Mouse (Mus musculus): ENCODE data around the gene Gm7544. TPM values are rescaled to one million over a fixed set of nuclear protein-coding genes. Genes with fewer than 3 reads are reported as not detected.
"Not testable (repeated sequence)": the region's sequence is repeated elsewhere in the genome, so short reads cannot be mapped to it uniquely, and the experiment has no call there.

The Gm7544 gene
- polyA plus RNA-seq, 1 experiment from 2014 or later: not detected

DNA sequence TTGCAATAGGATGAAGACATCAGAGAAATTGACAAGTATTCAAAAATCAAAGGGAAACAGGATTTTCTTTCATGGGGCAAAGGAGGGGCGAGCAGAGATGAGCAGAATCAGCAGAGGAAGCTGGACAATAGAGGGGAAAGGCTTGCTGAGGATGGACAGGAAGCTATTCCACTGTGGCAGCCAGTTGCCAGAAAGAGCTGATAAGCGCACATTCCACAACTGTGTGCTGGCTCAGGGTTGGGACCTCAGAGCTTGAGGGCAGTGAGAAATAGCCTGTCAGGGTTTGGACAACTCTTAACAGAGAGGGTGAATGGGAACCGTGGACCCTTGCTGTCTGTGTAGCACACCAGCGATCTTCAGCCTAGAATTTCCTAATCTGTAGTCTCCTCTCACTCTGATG, 16.2 kb upstream of the Gm7544 start:
- no peak overlapping the region for H3K4me2 ChIP-seq (replicated peaks)
- H3K4me3 ChIP-seq (replicated peaks): no peak overlapping the region
- H3K4me1 ChIP-seq (replicated peaks): no peaks in the 10 kb centered on the region
- no peak overlapping the region for H3K9ac ChIP-seq
- WGBS: 44% methylated on average over 4 of the region's 4 CpGs
- ATAC-seq: no peak
- H3K27ac ChIP-seq: no peak overlapping the region
- H3K36me3 ChIP-seq: no peaks in the 10 kb centered on the region
- no peaks in the 10 kb centered on the region for H3K9me3 ChIP-seq
- H3K27me3 ChIP-seq (replicated peaks): no peaks in the 10 kb centered on the region

GRCm38 (mm10) chr1:82966413-82966812, 10.6 kb upstream of the Gm7544 start:
- WGBS: 67% methylated on average over 3 of the region's 3 CpGs
- H3K27ac ChIP-seq: no peak overlapping the region
- H3K27me3 ChIP-seq (replicated peaks): no peaks in the 10 kb centered on the region
- H3K36me3 ChIP-seq: no peaks in the 10 kb centered on the region
- no peak overlapping the region for H3K4me3 ChIP-seq (replicated peaks)
- no peak overlapping the region for H3K9ac ChIP-seq
- no peaks in the 10 kb centered on the region for H3K4me1 ChIP-seq (replicated peaks)
- H3K4me2 ChIP-seq (replicated peaks): no peak overlapping the region
- H3K9me3 ChIP-seq: no peaks in the 10 kb centered on the region
- no peak for ATAC-seq

- H3K36me3 ChIP-seq: no peaks in the 10 kb centered on the region
- H3K9ac ChIP-seq: no peak within 1 kb of the TSS
- no peak for ATAC-seq
- no peak within 1 kb of the TSS for H3K4me3 ChIP-seq (replicated peaks)
- H3K9me3 ChIP-seq: no peaks in the 10 kb centered on the region
- WGBS: 87% methylated on average over 11 of the region's 11 CpGs
- no peaks in the 10 kb centered on the region for H3K27me3 ChIP-seq (replicated peaks)
- H3K4me2 ChIP-seq (replicated peaks): no peak within 1 kb of the TSS
- no peak within 1 kb of the TSS for H3K27ac ChIP-seq
- no peaks in the 10 kb centered on the region for H3K4me1 ChIP-seq (replicated peaks)
Measured at GRCm38 (mm10) chr1:82959870-82960385, 4.1 kb upstream of the Gm7544 start, which contains the start of gene Gm47955. TSS of gene Gm47955 (plus strand) at chr1:82960286.

- WGBS: 79% methylated on average over 2 of the region's 2 CpGs
- Histone ChIP-seq H3K9ac (no peak overlapping the region), H3K4me3 (replicated peaks) (no peak overlapping the region), H3K27me3 (replicated peaks) (no peaks in the 10 kb centered on the region), H3K36me3 (no peaks in the 10 kb centered on the region), H3K27ac (no peak overlapping the region), H3K4me2 (replicated peaks) (no peak overlapping the region), H3K4me1 (replicated peaks) (no peaks in the 10 kb centered on the region), H3K9me3 (no peaks in the 10 kb centered on the region)
- no peak for ATAC-seq
Measured at GRCm38 (mm10) chr1:82948601-82949000, 7.2 kb downstream of the Gm7544 start.

DNA sequence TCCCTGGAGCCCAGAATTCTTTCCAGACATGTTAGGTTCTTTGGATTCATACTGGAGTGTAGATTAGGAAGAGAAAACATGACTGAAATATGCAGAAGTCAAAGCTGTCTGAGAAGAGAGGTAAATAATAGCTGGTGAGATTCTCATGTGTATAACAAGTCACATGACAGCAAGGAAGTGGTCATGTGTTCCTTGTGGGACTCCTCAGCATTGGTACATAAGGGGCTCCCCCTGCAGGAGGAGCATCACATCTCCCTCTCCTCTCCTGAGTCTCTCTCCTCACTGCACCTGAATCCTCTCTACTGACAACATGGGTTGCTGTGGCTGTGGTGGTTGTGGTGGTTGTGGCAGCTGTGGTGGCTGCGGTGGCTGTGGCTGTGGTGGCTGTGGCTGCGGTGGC, 9.8 kb downstream of the Gm7544 start:
- H3K4me1 ChIP-seq (replicated peaks); H3K9ac ChIP-seq; H3K27ac ChIP-seq; H3K9me3 ChIP-seq; H3K4me3 ChIP-seq (replicated peaks); H3K36me3 ChIP-seq; H3K27me3 ChIP-seq (replicated peaks); H3K4me2 ChIP-seq (replicated peaks); ATAC-seq: not testable (repeated sequence)
- WGBS: 100% methylated on average over 2 of the region's 2 CpGs

DNA sequence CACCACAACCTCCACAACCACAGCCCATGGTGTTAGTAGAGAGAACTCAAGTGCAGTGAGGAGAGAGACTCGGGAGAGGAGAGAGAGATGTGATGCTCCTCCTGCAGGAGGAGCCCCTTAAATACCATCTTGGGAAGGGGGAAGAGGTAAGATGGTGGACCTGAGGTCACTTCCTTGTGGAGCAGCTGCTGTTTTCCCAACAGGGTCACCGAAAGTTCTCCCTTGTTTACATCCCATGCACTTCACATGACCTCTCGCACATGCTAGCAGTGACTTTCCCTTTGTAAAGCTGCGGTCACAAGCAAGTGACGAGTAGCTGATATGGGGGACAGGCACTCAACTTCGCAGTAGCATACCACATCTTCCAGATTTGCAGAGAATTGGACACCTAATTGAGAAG, 12.5 kb downstream of the Gm7544 start, which contains the start of gene A030003K21Rik:
TSS of gene A030003K21Rik (minus strand) at position 94 of the 400 bp plus-strand sequence.
- ATAC-seq; H3K36me3 ChIP-seq; H3K4me3 ChIP-seq (replicated peaks); H3K9ac ChIP-seq; H3K9me3 ChIP-seq; H3K27me3 ChIP-seq (replicated peaks); H3K27ac ChIP-seq; H3K4me1 ChIP-seq (replicated peaks); H3K4me2 ChIP-seq (replicated peaks): not testable (repeated sequence)
- no CpG with 5 or more reads among the region's 6 CpGs for WGBS

- not testable (repeated sequence) for H3K9ac ChIP-seq; H3K4me3 ChIP-seq (replicated peaks); H3K9me3 ChIP-seq; H3K4me2 ChIP-seq (replicated peaks); H3K4me1 ChIP-seq (replicated peaks); H3K27me3 ChIP-seq (replicated peaks); H3K36me3 ChIP-seq; ATAC-seq; H3K27ac ChIP-seq
- WGBS: 88% methylated on average over 2 of the region's 2 CpGs
Measured at GRCm38 (mm10) chr1:82942505-82942904, 13.3 kb downstream of the Gm7544 start.

DNA sequence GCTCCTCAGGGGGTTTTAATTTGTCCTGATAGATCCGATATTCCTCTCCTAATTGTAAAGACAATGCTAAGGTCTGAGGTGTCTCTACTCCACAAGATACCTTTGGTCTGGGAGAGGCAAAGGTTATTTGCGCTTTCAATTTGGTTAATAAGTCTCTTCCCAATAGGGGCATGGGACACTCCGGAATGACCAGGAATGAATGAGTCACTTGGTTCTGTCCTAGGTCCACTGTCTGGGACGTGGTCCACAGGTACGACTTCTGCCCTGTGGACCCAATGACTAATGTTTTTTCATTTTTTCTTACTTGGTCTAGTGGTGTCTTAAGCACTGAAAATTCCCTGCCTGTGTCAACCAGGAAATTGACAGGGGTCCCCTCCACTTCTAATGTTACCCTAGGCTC, 17.1 kb downstream of the Gm7544 start:
- Histone ChIP-seq H3K9ac (no peak overlapping the region), H3K9me3 (no peaks in the 10 kb centered on the region), H3K4me2 (replicated peaks) (no peak overlapping the region), H3K27me3 (replicated peaks) (no peaks in the 10 kb centered on the region), H3K27ac (no peak overlapping the region), H3K4me1 (replicated peaks) (no peaks in the 10 kb centered on the region), H3K4me3 (replicated peaks) (no peak overlapping the region), H3K36me3 (no peaks in the 10 kb centered on the region)
- no peak for ATAC-seq
- WGBS: 90% methylated on average over 5 of the region's 5 CpGs

- not testable (repeated sequence) for H3K36me3 ChIP-seq; H3K4me2 ChIP-seq (replicated peaks); H3K4me1 ChIP-seq (replicated peaks); H3K27me3 ChIP-seq (replicated peaks); H3K27ac ChIP-seq; H3K9me3 ChIP-seq; H3K9ac ChIP-seq; ATAC-seq; H3K4me3 ChIP-seq (replicated peaks)
- WGBS: no CpG with 5 or more reads among the region's 6 CpGs
Measured at GRCm38 (mm10) chr1:82931326-82931725, 24.5 kb downstream of the Gm7544 start, which contains the start of gene Gm6217. TSS of gene Gm6217 (minus strand) at chr1:82931399.

DNA sequence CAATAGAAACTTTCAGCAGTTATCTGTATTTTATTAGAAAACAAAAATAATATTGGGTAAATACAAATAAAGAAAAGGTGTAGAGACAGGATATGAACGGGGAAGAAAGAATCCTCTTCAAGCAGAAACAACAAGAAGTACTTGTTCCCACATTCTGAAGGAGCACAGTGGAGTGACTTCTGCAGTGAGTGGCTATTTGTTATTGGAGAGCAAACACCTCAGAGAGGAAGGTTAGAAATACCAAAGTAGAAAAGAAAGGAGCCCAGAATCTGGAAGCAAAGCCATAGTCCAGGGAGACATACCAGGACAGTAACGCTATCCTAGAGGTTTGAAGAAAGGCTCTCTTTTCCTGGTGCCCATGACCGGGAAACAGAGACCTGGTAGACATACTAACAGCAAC, 25.3 kb downstream of the Gm7544 start:
- ATAC-seq: not testable (repeated sequence)

DNA sequence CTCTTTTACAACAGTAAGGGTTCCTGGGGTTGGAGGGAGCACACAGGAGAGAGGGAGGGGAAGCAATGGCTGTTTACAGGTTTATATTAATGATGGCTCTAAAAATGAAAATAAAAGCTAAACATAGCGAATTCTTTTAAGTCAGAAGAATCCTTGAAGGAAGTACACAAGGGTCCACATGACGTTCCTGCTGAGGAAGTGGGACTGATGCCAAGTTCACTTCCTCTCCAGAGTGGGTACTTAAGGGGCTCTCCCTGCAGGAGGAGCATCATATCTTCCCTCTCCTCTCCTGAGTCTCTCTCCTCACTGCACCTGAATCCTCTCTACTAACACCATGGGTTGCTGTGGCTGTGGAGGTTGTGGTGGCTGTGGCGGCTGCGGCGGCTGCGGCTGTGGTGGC, 31.2 kb downstream of the Gm7544 start, which contains the start of gene A030014E15Rik:
TSS of gene A030014E15Rik (plus strand) at position 268 of the 400 bp plus-strand sequence.
- H3K27me3 ChIP-seq (replicated peaks): no peaks in the 10 kb centered on the region
- 80% methylated on average over 6 of the region's 6 CpGs for WGBS
- no peaks in the 10 kb centered on the region for H3K36me3 ChIP-seq
- no peak within 1 kb of the TSS for H3K9ac ChIP-seq
- H3K4me2 ChIP-seq (replicated peaks): no peak within 1 kb of the TSS
- no peak within 1 kb of the TSS for H3K27ac ChIP-seq
- ATAC-seq: no peak
- no peaks in the 10 kb centered on the region for H3K9me3 ChIP-seq
- no peaks in the 10 kb centered on the region for H3K4me1 ChIP-seq (replicated peaks)
- H3K4me3 ChIP-seq (replicated peaks): no peak within 1 kb of the TSS

More for the DNA sequence above, 25.3 kb downstream of the Gm7544 start:
- not testable (repeated sequence) for H3K4me2 ChIP-seq (replicated peaks); H3K27me3 ChIP-seq (replicated peaks); H3K27ac ChIP-seq; H3K4me1 ChIP-seq (replicated peaks); H3K9ac ChIP-seq; H3K36me3 ChIP-seq; H3K9me3 ChIP-seq; H3K4me3 ChIP-seq (replicated peaks)
- 91% methylated on average over 2 of the region's 3 CpGs for WGBS

GRCm38 (mm10) chr1:82913434-82913833, 42.4 kb downstream of the Gm7544 start:
- not testable (repeated sequence) for H3K36me3 ChIP-seq; ATAC-seq; H3K9me3 ChIP-seq; H3K27ac ChIP-seq; H3K4me3 ChIP-seq (replicated peaks); H3K9ac ChIP-seq; H3K27me3 ChIP-seq (replicated peaks); H3K4me2 ChIP-seq (replicated peaks); H3K4me1 ChIP-seq (replicated peaks)
- WGBS: 94% methylated on average over 3 of the region's 5 CpGs

GRCm38 (mm10) chr1:82913025-82913424, 42.8 kb downstream of the Gm7544 start, which contains the start of gene A030005L19Rik:
TSS of gene A030005L19Rik (plus strand) at chr1:82913325.
- H3K27ac ChIP-seq: no peak within 1 kb of the TSS
- H3K9ac ChIP-seq: no peak within 1 kb of the TSS
- H3K4me1 ChIP-seq (replicated peaks): no peaks in the 10 kb centered on the region
- ATAC-seq: no peak
- no peaks in the 10 kb centered on the region for H3K27me3 ChIP-seq (replicated peaks)
- H3K4me2 ChIP-seq (replicated peaks): no peak within 1 kb of the TSS
- no peaks in the 10 kb centered on the region for H3K9me3 ChIP-seq
- no peak within 1 kb of the TSS for H3K4me3 ChIP-seq (replicated peaks)
- WGBS: 81% methylated on average over 3 of the region's 3 CpGs
- H3K36me3 ChIP-seq: no peaks in the 10 kb centered on the region

Data from intestine, embryonic 15.5 days (tissue).